Mouse (Mus musculus): ENCODE results near the gene Krt86.
A peak's percentile ranks its signal among the peaks of the same experiment; 100 is the strongest.
"Not testable (repeated sequence)": the region's sequence is repeated elsewhere in the genome, so short reads cannot be mapped to it uniquely, and the experiment has no call there.

Gene Krt86

GRCm38 (mm10) chr15:101492718-101493117 is 19.4 kb downstream of the Krt86 start:
- no peak for DNase-seq (ENCODE audit: low spot score in 2 of 2)

- no peak for DNase-seq (ENCODE audit: low spot score in 2 of 2)
Observed at GRCm38 (mm10) chr15:101493713-101494112, 20.4 kb downstream of the Krt86 start.

DNA sequence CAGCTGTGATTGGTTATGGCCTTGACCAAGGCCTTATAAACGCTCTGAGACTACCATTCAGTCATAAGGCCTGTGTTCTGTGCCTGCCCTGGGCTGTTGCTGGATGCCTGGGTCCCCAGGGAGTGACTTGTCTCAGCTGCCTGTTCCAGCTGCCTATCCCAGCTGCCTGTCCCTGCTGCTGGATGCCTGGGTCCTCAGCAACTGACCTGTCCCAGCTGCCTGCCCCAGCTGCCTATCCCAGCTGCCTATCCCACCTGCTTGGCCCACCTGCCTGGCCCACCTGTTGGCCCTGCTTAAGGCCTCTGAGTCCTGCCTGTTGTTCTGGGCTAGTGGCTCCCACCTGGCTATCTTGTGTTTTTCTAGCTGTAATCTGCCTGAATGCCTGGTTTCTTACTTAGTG is 20.9 kb downstream of the Krt86 start:
- no peak for DNase-seq (ENCODE audit: low spot score in 2 of 2)

- no peak for DNase-seq (ENCODE audit: low spot score in 2 of 2)
Observed at GRCm38 (mm10) chr15:101495266-101495665, 22.0 kb downstream of the Krt86 start.

DNA sequence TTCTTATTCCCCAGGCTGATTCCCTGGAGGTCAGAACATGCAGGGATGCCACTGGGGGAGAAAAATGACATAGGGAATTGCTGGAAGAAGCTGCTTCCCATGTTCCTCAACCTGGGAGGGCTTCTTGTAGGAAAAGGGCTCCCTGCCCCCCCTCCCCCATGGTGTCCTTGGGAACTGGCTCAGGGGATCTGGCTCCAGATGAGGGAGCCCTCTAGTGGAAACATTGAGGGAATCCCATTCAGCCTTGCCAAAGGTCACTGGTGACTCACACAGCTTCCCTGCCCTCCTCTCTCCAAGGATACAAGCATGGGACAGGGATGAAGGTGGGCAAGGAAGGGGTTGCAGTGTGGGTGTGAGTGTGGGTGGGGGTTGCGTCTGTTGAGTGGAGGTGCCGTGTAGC is 23.9 kb downstream of the Krt86 start:
- no peak for DNase-seq (ENCODE audit: low spot score in 2 of 2)

- DNase-seq (ENCODE audit: low spot score in 2 of 2): no peak
Observed at GRCm38 (mm10) chr15:101506896-101507758, 33.8 kb downstream of the Krt86 start.

- no peak for DNase-seq (ENCODE audit: low spot score in 2 of 2)
Observed at GRCm38 (mm10) chr15:101508247-101508646, 35.0 kb downstream of the Krt86 start.

- DNase-seq (ENCODE audit: low spot score in 2 of 2): not testable (repeated sequence)
Observed at GRCm38 (mm10) chr15:101517161-101517560, 43.9 kb downstream of the Krt86 start, which contains the start of gene Gm49425. Gene Gm49425, minus strand, starts transcription at chr15:101517261.

- DNase-seq (ENCODE audit: low spot score in 2 of 2): peak; percentile 76 to 83
Observed at GRCm38 (mm10) chr15:101519792-101520191, 46.5 kb downstream of the Krt86 start.

GRCm38 (mm10) chr15:101522556-101523232 is 49.4 kb downstream of the Krt86 start:
- DNase-seq (ENCODE audit: low spot score in 2 of 2): no peak
